Mouse (Mus musculus): ENCODE data around the gene Vac14. TPM values are rescaled to one million over a fixed set of nuclear protein-coding genes. Genes with fewer than 3 reads are reported as not detected.

Gene Vac14
- polyA plus RNA-seq, 1 experiment from 2014 or later = 35.5 TPM

DNA sequence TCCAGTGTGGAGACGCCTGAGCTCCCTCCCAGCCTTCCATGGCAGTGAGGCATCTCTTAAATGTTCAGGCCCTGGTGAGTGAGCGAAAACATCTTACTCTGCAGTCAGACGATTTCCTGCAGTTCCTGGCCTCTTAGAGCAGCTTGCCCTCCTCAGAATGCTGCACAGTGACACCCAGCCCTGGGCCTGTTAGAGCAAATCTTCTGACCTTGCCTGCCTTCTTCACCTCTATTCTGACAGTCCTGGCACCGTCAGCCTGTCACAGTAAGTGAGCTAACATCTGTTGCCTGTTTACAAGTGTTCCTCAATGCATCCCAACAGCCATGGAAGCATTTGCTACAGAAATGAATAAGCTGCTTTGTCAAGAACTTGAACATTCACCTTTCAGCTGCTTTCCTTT lies 24.8 kb downstream of the Vac14 start:
- no peaks in the 10 kb centered on the region for H3K27me3 ChIP-seq (ENCODE audit: control insufficient read depth, insufficient read depth, low read length)
- H3K27ac ChIP-seq (ENCODE audit: low read depth, low read length) = no peak overlapping the region
- DNase-seq (ENCODE audit: low spot score) (no peak), ATAC-seq (ENCODE audit: insufficient read depth, low FRiP score, low TSS enrichment) (no peak)
- WGBS = 80% methylated on average over 4 of the region's 4 CpGs
- no peak overlapping the region for H3K4me3 ChIP-seq (ENCODE audit: low read depth, low read length)
- H3K9ac ChIP-seq (ENCODE audit: low read length) = no peak overlapping the region
- peaks cover 4% of the 10 kb centered on the region; the same call in 1 of the 2 replicates for H3K36me3 ChIP-seq (ENCODE audit: control insufficient read depth, insufficient read depth, low read length)
- no peaks in the 10 kb centered on the region for H3K9me3 ChIP-seq (ENCODE audit: control insufficient read depth, low read length)
- H3K4me1 ChIP-seq (ENCODE audit: control insufficient read depth, insufficient read depth, low read length) = no peaks in the 10 kb centered on the region
- H3K4me2 ChIP-seq (ENCODE audit: low read depth) = no peak overlapping the region

DNA sequence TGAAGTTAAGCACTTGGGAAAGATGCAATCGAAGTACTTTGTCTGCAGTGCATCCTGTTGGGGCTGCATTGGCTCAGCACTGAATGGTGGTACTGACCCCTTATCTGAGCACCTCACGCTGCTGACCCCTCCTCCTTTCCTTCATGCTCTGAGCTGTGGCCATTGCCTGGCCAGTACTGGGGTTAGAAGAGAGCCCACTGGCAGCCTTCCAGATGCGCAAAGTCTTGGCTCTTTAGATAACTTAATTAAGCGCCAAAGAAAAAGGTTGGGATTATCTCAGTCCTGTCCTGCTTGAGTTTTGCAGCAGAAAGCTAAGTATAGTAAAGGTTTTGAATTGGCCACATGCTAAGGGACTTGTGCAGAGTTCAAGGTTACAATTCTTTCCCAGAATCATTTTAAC lies 26.0 kb downstream of the Vac14 start:
- ATAC-seq (ENCODE audit: insufficient read depth, low FRiP score, low TSS enrichment) = no peak

DNA sequence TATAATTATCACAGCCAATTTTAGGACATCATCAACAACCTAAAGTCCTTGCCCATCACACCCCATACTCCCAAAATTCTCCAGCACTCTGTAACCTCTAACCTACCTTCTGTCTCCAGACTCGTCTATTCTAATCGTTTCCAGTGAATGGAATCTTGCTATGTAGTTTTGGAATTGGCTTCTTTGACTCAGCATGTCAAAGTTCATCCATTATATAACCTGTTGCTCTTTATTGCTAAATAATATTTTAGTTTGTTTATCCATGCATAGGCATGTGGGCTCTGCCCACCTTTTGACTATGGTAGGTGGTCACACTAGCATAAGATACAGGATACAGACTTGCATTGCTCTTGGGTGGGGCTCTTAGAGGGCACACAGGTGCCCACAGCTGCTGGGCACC lies 26.5 kb downstream of the Vac14 start:
- 87% methylated on average over 2 of the region's 2 CpGs for WGBS
- H3K9me3 ChIP-seq (ENCODE audit: control insufficient read depth, low read length) = no peaks in the 10 kb centered on the region
- no peak overlapping the region for H3K4me3 ChIP-seq (ENCODE audit: low read depth, low read length)
- ATAC-seq (ENCODE audit: insufficient read depth, low FRiP score, low TSS enrichment) (no peak), DNase-seq (ENCODE audit: low spot score) (no peak)
- no peaks in the 10 kb centered on the region for H3K4me1 ChIP-seq (ENCODE audit: control insufficient read depth, insufficient read depth, low read length)
- H3K36me3 ChIP-seq (ENCODE audit: control insufficient read depth, insufficient read depth, low read length) = peaks cover 4% of the 10 kb centered on the region; the same call in 1 of the 2 replicates
- no peaks in the 10 kb centered on the region for H3K27me3 ChIP-seq (ENCODE audit: control insufficient read depth, insufficient read depth, low read length)
- H3K9ac ChIP-seq (ENCODE audit: low read length) = no peak overlapping the region
- H3K4me2 ChIP-seq (ENCODE audit: low read depth) = no peak overlapping the region
- H3K27ac ChIP-seq (ENCODE audit: low read depth, low read length) = no peak overlapping the region

More for the DNA sequence above, 26.0 kb downstream of the Vac14 start:
- no peaks in the 10 kb centered on the region for H3K4me1 ChIP-seq (ENCODE audit: control insufficient read depth, insufficient read depth, low read length)
- no peak overlapping the region for H3K4me3 ChIP-seq (ENCODE audit: low read depth, low read length)
- no peaks in the 10 kb centered on the region for H3K27me3 ChIP-seq (ENCODE audit: control insufficient read depth, insufficient read depth, low read length)
- no peak overlapping the region for H3K27ac ChIP-seq (ENCODE audit: low read depth, low read length)
- H3K36me3 ChIP-seq (ENCODE audit: control insufficient read depth, insufficient read depth, low read length) = peaks cover 4% of the 10 kb centered on the region; the same call in 1 of the 2 replicates
- no peak for DNase-seq (ENCODE audit: low spot score)
- no peak overlapping the region for H3K4me2 ChIP-seq (ENCODE audit: low read depth)
- no peaks in the 10 kb centered on the region for H3K9me3 ChIP-seq (ENCODE audit: control insufficient read depth, low read length)
- WGBS = 94% methylated on average over 4 of the region's 4 CpGs
- H3K9ac ChIP-seq (ENCODE audit: low read length) = no peak overlapping the region

DNA sequence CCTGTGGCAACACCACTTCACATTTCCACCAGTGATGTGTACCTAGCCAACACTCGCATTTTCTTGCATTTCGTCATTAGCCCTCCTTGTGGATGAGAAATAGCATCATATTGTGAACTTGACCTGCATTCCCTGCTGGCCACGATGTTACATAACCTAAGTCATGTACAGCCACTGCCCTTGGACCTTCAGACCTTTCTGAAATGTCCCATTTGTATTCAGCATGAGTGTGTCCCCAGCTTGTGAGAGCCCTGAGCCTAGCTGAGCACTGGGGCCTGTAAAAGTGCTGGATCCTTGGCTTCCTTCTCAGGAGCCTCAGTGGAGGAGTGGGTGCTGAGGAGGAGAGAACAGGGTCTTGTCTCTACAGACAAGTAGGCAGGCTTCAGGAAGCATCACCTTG lies 27.0 kb downstream of the Vac14 start:
- 95% methylated on average over 3 of the region's 3 CpGs for WGBS
- Histone ChIP-seq H3K36me3 (ENCODE audit: control insufficient read depth, insufficient read depth, low read length) (peaks cover 4% of the 10 kb centered on the region; the same call in 1 of the 2 replicates), H3K9me3 (ENCODE audit: control insufficient read depth, low read length) (no peaks in the 10 kb centered on the region)

DNA sequence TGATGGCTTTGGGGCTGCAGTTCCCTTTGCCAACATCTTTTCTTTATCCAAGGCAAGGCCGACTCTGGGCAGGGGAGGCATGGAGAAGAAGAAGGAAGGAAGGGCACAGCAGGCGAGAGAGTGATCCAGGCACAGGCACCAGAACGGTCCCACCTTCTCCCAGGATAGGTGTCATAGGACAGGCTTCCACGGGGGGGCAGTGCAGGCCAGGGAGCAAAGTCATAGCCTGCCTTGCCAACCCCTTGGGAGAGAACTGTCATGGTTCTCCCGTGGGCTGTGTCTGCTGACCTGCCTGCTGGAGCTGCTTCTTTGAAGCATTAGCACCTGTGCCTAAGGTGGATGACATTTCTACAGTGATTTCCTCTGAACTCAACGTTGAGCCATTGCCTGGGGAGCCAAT lies 27.7 kb downstream of the Vac14 start:
- Histone ChIP-seq H3K4me3 (ENCODE audit: low read depth, low read length) (no peak overlapping the region), H3K9me3 (ENCODE audit: control insufficient read depth, low read length) (no peaks in the 10 kb centered on the region), H3K9ac (ENCODE audit: low read length) (no peak overlapping the region), H3K4me2 (ENCODE audit: low read depth) (no peak overlapping the region), H3K4me1 (ENCODE audit: control insufficient read depth, insufficient read depth, low read length) (no peaks in the 10 kb centered on the region), H3K36me3 (ENCODE audit: control insufficient read depth, insufficient read depth, low read length) (peaks cover 5% of the 10 kb centered on the region; the same call in 1 of the 2 replicates), H3K27me3 (ENCODE audit: control insufficient read depth, insufficient read depth, low read length) (no peaks in the 10 kb centered on the region), H3K27ac (ENCODE audit: low read depth, low read length) (no peak overlapping the region)
- WGBS = 48% methylated on average over 6 of the region's 6 CpGs
- ATAC-seq (ENCODE audit: insufficient read depth, low FRiP score, low TSS enrichment) = no peak
- DNase-seq (ENCODE audit: low spot score) = peak; percentile 29

More for the DNA sequence above, 27.0 kb downstream of the Vac14 start:
- Histone ChIP-seq H3K4me1 (ENCODE audit: control insufficient read depth, insufficient read depth, low read length) (no peaks in the 10 kb centered on the region), H3K27me3 (ENCODE audit: control insufficient read depth, insufficient read depth, low read length) (no peaks in the 10 kb centered on the region), H3K4me2 (ENCODE audit: low read depth) (no peak overlapping the region), H3K4me3 (ENCODE audit: low read depth, low read length) (no peak overlapping the region), H3K9ac (ENCODE audit: low read length) (no peak overlapping the region), H3K27ac (ENCODE audit: low read depth, low read length) (no peak overlapping the region)
- ATAC-seq (ENCODE audit: insufficient read depth, low FRiP score, low TSS enrichment) (no peak), DNase-seq (ENCODE audit: low spot score) (no peak)

DNA sequence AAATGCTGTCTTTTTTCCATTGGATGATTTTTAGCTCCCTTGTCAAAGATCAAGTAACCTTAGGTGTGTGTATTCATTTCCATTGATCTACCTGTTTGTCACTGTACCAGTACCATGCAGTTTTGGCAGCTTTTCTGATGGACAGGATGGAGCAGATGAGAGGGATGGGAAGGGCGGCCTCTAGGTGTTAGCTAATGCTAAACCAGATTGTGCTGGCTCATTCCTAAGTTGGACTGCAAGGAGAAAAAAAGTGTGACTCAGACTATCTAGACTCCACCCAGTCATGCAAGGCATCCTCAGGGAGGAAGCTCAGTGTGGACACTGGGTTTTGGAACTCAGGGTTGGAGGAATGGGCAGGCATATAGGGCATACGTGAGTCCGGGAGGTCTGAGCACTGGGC lies 30.2 kb downstream of the Vac14 start:
- Histone ChIP-seq H3K4me2 (ENCODE audit: low read depth) (no peak overlapping the region), H3K36me3 (ENCODE audit: control insufficient read depth, insufficient read depth, low read length) (peaks cover 2% of the 10 kb centered on the region; the same call in 1 of the 2 replicates), H3K9ac (ENCODE audit: low read length) (no peak overlapping the region), H3K27me3 (ENCODE audit: control insufficient read depth, insufficient read depth, low read length) (no peaks in the 10 kb centered on the region), H3K4me1 (ENCODE audit: control insufficient read depth, insufficient read depth, low read length) (no peaks in the 10 kb centered on the region), H3K4me3 (ENCODE audit: low read depth, low read length) (no peak overlapping the region), H3K9me3 (ENCODE audit: control insufficient read depth, low read length) (no peaks in the 10 kb centered on the region), H3K27ac (ENCODE audit: low read depth, low read length) (no peak overlapping the region)
- DNase-seq (ENCODE audit: low spot score) (no peak), ATAC-seq (ENCODE audit: insufficient read depth, low FRiP score, low TSS enrichment) (no peak)
- 97% methylated on average over 3 of the region's 3 CpGs for WGBS

DNA sequence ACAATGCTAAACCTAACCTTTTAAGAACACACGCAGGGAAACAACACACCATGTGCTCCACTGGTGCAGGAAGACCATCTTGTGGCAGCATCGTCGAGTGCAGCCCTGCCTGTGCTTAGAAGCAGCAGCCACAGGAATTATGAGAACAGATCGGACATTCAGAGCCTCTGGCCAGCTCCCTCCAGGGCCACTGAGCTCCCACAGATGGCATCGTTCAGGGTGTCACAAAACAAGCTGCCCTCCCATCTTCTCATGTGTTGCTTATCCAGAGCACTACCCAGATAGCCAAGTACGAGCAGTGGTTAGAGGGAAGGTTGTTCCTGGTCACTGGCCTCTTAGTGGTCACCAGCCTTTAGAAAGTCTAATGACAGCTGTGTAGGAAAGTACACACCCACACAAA lies 30.9 kb downstream of the Vac14 start:
- 91% methylated on average over 6 of the region's 6 CpGs for WGBS
- peaks cover 2% of the 10 kb centered on the region; the same call in 1 of the 2 replicates for H3K36me3 ChIP-seq (ENCODE audit: control insufficient read depth, insufficient read depth, low read length)
- no peak overlapping the region for H3K4me2 ChIP-seq (ENCODE audit: low read depth)

DNA sequence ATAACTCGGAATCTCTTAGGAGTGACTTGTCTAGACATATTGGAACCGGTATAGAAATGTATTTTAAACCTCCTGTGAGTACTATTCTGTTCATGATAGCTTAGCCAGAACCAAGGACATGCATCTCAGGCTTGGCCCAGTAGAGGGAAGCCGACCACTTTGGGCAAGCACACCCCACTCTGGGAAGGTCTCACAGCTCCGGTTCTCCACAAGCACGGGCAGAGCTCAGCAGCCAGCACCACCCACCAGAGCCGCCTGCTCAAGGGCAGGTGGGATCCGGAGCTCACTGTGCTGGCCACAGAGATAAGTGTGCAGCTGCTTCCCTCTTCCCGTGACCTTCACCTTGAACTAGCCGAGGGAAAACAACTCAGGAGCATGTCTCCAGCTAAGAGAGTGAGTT lies 32.5 kb downstream of the Vac14 start:
- Histone ChIP-seq H3K27me3 (ENCODE audit: control insufficient read depth, insufficient read depth, low read length) (no peaks in the 10 kb centered on the region), H3K9ac (ENCODE audit: low read length) (no peak overlapping the region), H3K9me3 (ENCODE audit: control insufficient read depth, low read length) (no peaks in the 10 kb centered on the region), H3K4me1 (ENCODE audit: control insufficient read depth, insufficient read depth, low read length) (no peaks in the 10 kb centered on the region), H3K4me2 (ENCODE audit: low read depth) (no peak overlapping the region), H3K27ac (ENCODE audit: low read depth, low read length) (no peak overlapping the region), H3K36me3 (ENCODE audit: control insufficient read depth, insufficient read depth, low read length) (peaks cover 2% of the 10 kb centered on the region; the same call in 1 of the 2 replicates), H3K4me3 (ENCODE audit: low read depth, low read length) (no peak overlapping the region)
- 90% methylated on average over 9 of the region's 9 CpGs for WGBS
- no peak for ATAC-seq (ENCODE audit: insufficient read depth, low FRiP score, low TSS enrichment)
- DNase-seq (ENCODE audit: low spot score) = no peak

More for the DNA sequence above, 30.9 kb downstream of the Vac14 start:
- H3K4me3 ChIP-seq (ENCODE audit: low read depth, low read length) = no peak overlapping the region
- H3K27ac ChIP-seq (ENCODE audit: low read depth, low read length) = no peak overlapping the region
- H3K27me3 ChIP-seq (ENCODE audit: control insufficient read depth, insufficient read depth, low read length) = no peaks in the 10 kb centered on the region
- H3K9ac ChIP-seq (ENCODE audit: low read length) = no peak overlapping the region
- H3K9me3 ChIP-seq (ENCODE audit: control insufficient read depth, low read length) = no peaks in the 10 kb centered on the region
- ATAC-seq (ENCODE audit: insufficient read depth, low FRiP score, low TSS enrichment) (no peak), DNase-seq (ENCODE audit: low spot score) (no peak)
- H3K4me1 ChIP-seq (ENCODE audit: control insufficient read depth, insufficient read depth, low read length) = no peaks in the 10 kb centered on the region

DNA sequence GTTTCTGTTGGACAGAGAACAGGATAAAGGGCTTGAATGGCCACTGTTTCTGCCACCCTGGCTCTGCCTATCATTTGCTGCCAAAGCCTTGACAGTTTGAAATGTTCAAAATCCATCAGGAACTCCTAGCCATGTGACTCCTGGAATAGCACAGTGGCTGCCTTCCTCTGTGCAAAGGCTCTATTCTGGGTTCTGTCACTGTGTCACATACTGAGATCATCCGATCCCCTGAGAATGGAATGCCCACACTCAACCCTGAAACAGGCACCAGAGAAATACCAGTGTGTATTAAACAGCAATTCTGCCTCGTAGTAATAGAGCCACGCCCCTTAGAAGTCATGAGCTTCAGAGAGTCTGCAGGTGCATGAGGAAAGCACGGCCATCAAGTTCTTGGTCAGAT lies 33.5 kb downstream of the Vac14 start:
- Histone ChIP-seq H3K4me3 (ENCODE audit: low read depth, low read length) (no peak overlapping the region), H3K27ac (ENCODE audit: low read depth, low read length) (no peak overlapping the region), H3K27me3 (ENCODE audit: control insufficient read depth, insufficient read depth, low read length) (no peaks in the 10 kb centered on the region), H3K36me3 (ENCODE audit: control insufficient read depth, insufficient read depth, low read length) (peaks cover 2% of the 10 kb centered on the region; the same call in 1 of the 2 replicates), H3K4me2 (ENCODE audit: low read depth) (no peak overlapping the region), H3K4me1 (ENCODE audit: control insufficient read depth, insufficient read depth, low read length) (no peaks in the 10 kb centered on the region), H3K9me3 (ENCODE audit: control insufficient read depth, low read length) (no peaks in the 10 kb centered on the region), H3K9ac (ENCODE audit: low read length) (no peak overlapping the region)
- ATAC-seq (ENCODE audit: insufficient read depth, low FRiP score, low TSS enrichment) (no peak), DNase-seq (ENCODE audit: low spot score) (no peak)
- 92% methylated on average over 4 of the region's 4 CpGs for WGBS

Measured in neural tube, embryonic 11.5 days (tissue).